Mouse (Mus musculus) hindbrain, embryonic 12.5 days (tissue): ENCODE data around the gene Fbxw18. TPM values are rescaled to one million over a fixed set of nuclear protein-coding genes. Genes with fewer than 3 reads are reported as not detected.
"Not testable (repeated sequence)": the region's sequence is repeated elsewhere in the genome, so short reads cannot be mapped to it uniquely, and the experiment has no call there.

Source experiments
- ATAC-seq: fragments of 200-750 bp; cut with Nextera tagmentation; 2 replicates; pipeline ENCODE4 v1.8.0; 2017; ENCODE audit warnings: moderate TSS enrichment; ENCODE audit not compliant: low FRiP score
- H3K27ac ChIP-seq: fragments of 300-500 bp; sonication (generic); 2 replicates; pipeline ENCODE4 v1.5.1; 2016; ENCODE audit warnings: mild to moderate bottlenecking
- H3K27me3 ChIP-seq: fragments of 300-500 bp; sonication (generic); 2 replicates; pipeline ENCODE4 v1.6.1; 2016; ENCODE audit warnings: mild to moderate bottlenecking
- H3K36me3 ChIP-seq: fragments of 300-500 bp; sonication (generic); 2 replicates; pipeline ENCODE4 v1.6.1; 2016; ENCODE audit warnings: mild to moderate bottlenecking
- H3K4me1 ChIP-seq: fragments of 300-500 bp; sonication (generic); 2 replicates; pipeline ENCODE4 v1.6.1; 2016
- H3K4me2 ChIP-seq: fragments of 300-500 bp; sonication (generic); replicated peaks from 2 replicates; pipeline ENCODE4 v1.6.1; 2016; ENCODE audit warnings: mild to moderate bottlenecking
- H3K4me3 ChIP-seq: fragments of 300-500 bp; sonication (generic); 2 replicates; pipeline ENCODE4 v1.5.1; 2016; ENCODE audit warnings: mild to moderate bottlenecking
- H3K9ac ChIP-seq: fragments of 300-500 bp; sonication (generic); 2 replicates; pipeline ENCODE4 v1.6.1; 2016; ENCODE audit warnings: mild to moderate bottlenecking, moderate library complexity
- H3K9me3 ChIP-seq: fragments of 300-500 bp; sonication (generic); replicated peaks from 2 replicates; pipeline ENCODE4 v1.6.1; 2016; ENCODE audit warnings: mild to moderate bottlenecking
- WGBS: fragments of 180-500 bp; shearing (Covaris S2); methylation state at CpG from one replicate; pipeline ENCODE4 v1.1.7; 2016; 5-methylcytosine and 5-hydroxymethylcytosine counted together
- polyA plus RNA-seq: library from polyadenylated mRNA; unstranded; fragments of >200 nt; fragmentation: Nextera tagmentation; extraction: Ambion mirVana; gene quantifications from 2 replicates; pipeline ENCODE4 v1.2.1, GENCODE M21; 2016

The Fbxw18 gene
- not detected in 2 replicates for polyA plus RNA-seq

DNA sequence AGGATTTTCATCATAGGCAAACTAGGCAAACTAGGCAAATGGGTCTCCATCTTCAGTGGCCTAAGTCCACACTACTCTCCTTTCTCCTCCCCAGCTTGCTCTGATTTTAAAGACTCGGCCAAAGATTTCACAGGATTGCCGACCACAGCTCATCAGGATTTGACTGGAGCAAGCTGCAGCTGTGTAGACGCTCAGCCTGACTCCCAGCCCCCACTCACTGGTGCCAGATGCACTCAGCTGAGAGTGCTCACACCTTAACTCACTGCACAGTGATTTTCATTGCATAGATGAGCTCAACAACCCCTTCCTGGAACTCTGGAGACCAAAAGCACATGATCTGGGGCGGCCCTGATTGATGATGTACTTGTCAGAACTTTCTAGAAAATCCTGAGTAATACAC is at the start of gene Fbxw18:
Fbxw18 (minus strand) TSS at position 101 of the 400 bp plus-strand sequence.
- H3K4me1 ChIP-seq, H3K4me2 ChIP-seq, H3K27ac ChIP-seq, H3K36me3 ChIP-seq, ATAC-seq, H3K4me3 ChIP-seq, H3K9me3 ChIP-seq, H3K9ac ChIP-seq, H3K27me3 ChIP-seq: not testable (repeated sequence)
- 83% methylated on average over 4 of the region's 4 CpGs for WGBS

GRCm38 (mm10) chr9:109745989-109746388 is 43.5 kb upstream of the Fbxw18 start, which contains the start of gene Fbxw26:
Gene Fbxw26 (minus strand): TSS chr9:109746089.
- H3K27me3 ChIP-seq, H3K4me2 ChIP-seq, H3K4me3 ChIP-seq, H3K9me3 ChIP-seq, H3K4me1 ChIP-seq, ATAC-seq, H3K9ac ChIP-seq, H3K27ac ChIP-seq, H3K36me3 ChIP-seq: not testable (repeated sequence)
- WGBS = 94% methylated on average over 3 of the region's 3 CpGs

- H3K9ac ChIP-seq = no peak overlapping the region
- no peaks in the 10 kb centered on the region for H3K36me3 ChIP-seq
- WGBS = 8% methylated on average over 1 of the region's 1 CpGs
- H3K9me3 ChIP-seq = no peaks in the 10 kb centered on the region
- H3K27ac ChIP-seq = no peak overlapping the region
- no peak overlapping the region for H3K4me3 ChIP-seq
- H3K4me1 ChIP-seq = no peaks in the 10 kb centered on the region
- no peaks in the 10 kb centered on the region for H3K27me3 ChIP-seq
- no peak overlapping the region for H3K4me2 ChIP-seq
- ATAC-seq = no peak
These were observed 17.2 kb downstream of the Fbxw18 start for GRCm38 (mm10) chr9:109685299-109685698.

GRCm38 (mm10) chr9:109664552-109664951 is 37.9 kb downstream of the Fbxw18 start, which contains the start of gene Fbxw25:
Gene Fbxw25 (minus strand): TSS chr9:109664652.
- not testable (repeated sequence) for H3K4me3 ChIP-seq, H3K27me3 ChIP-seq, H3K4me1 ChIP-seq, H3K9ac ChIP-seq, H3K9me3 ChIP-seq, H3K27ac ChIP-seq, H3K4me2 ChIP-seq, ATAC-seq, H3K36me3 ChIP-seq
- 79% methylated on average over 2 of the region's 2 CpGs for WGBS

Other genes starting within 250 kb of the Fbxw18 start
- not detected in 2 replicates for gene Fbxw19, start 206.8 kb downstream of the Fbxw18 start, polyA plus RNA-seq
- gene Fbxw15, start 134.4 kb downstream of the Fbxw18 start, polyA plus RNA-seq = 0.14 and 0.17 TPM in 2 replicates
- 0.16 and 0.18 TPM in 2 replicates for gene Fbxw24, start 76.6 kb downstream of the Fbxw18 start, polyA plus RNA-seq
- gene Fbxw25, start 38.0 kb downstream of the Fbxw18 start, polyA plus RNA-seq = not detected in 2 replicates
- not detected in 2 replicates for gene Fbxw26, start 43.4 kb upstream of the Fbxw18 start, polyA plus RNA-seq
- not detected in 2 replicates for gene Fbxw27, start 88.0 kb upstream of the Fbxw18 start, polyA plus RNA-seq
- gene Spink8, start 109.6 kb upstream of the Fbxw18 start, polyA plus RNA-seq = not detected in 2 replicates
- 60.4 and 68.7 TPM in 2 replicates for gene Nme6, start 130.0 kb upstream of the Fbxw18 start, polyA plus RNA-seq
- gene Camp, start 146.9 kb upstream of the Fbxw18 start, polyA plus RNA-seq = 1.9 and 2.0 TPM in 2 replicates
- 34.0 and 35.5 TPM in 2 replicates for gene Cdc25a, start 172.9 kb upstream of the Fbxw18 start, polyA plus RNA-seq
- gene Map4, start 228.8 kb upstream of the Fbxw18 start, polyA plus RNA-seq = 137 and 164 TPM in 2 replicates